Mouse (Mus musculus): ENCODE measurements at regions not wholly inside any gene's neighbourhood (a gene's known extent, or its start where the extent isn't known, plus 50 kb on each side); places are given as distances from the start of the nearest gene placed in this dataset.

DNA sequence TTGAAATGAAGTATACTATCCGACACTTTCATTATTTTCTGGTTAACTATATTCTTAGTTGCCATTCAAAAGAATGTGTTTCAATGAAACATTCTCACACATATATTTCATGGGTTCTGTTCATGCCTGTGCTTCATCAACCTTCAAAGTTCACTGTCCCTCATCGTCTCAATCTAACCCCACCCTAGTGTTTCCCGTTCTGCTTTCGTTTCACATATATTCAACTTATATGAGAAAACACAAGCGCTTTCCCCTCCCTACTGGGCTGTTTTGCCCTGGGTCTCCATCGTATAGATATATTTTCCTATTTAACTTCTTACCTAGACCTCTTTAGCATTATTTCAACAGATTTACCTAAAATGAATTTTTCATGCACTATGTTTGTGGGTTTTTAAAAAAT, 458.3 kb upstream of the Mef2c start:
- H3K36me3 ChIP-seq (ENCODE audit: control insufficient read depth, insufficient read depth, low read length) = no peaks in the 10 kb centered on the region
- no peak overlapping the region for H3K9ac ChIP-seq (ENCODE audit: low read depth, low read length)
- H3K4me1 ChIP-seq (ENCODE audit: control insufficient read depth, insufficient read depth, low read length) = 0 out of 2 replicates have a peak, but pooled peaks cover 4% of the 10 kb centered on the region
- H3K4me3 ChIP-seq (ENCODE audit: low read depth, low read length) = no peak overlapping the region
- H3K4me2 ChIP-seq (ENCODE audit: low read depth, low read length) = no peak overlapping the region
- H3K27me3 ChIP-seq (replicated peaks; ENCODE audit: control insufficient read depth, insufficient read depth, low read length) = no peaks in the 10 kb centered on the region
- H3K9me3 ChIP-seq (ENCODE audit: control insufficient read depth, low read length) = no peaks in the 10 kb centered on the region
- DNase-seq (ENCODE audit: low spot score) (no peak), ATAC-seq (ENCODE audit: low read depth) (no peak)
- WGBS = 86% methylated on average over 6 of the region's 6 CpGs
- no peak overlapping the region for H3K27ac ChIP-seq (replicated peaks; ENCODE audit: low read depth, low read length)

DNA sequence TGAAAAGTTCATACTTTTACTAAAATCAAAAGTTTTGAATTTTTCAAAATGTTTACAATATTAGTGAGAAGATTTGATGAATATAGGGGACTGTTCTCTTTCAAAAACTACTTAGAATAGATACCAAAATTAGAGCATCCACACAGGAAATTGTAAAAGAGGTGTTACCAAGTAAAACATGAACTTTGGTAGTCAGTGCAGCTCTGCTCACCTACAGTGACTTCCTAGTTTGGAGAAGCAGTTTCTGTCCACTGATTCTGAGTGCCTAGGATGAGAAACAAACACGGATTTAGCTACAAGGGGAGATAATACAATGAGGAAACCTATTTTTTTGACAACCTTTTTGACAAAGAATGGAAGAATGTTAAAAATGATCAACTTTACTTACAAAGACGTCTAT, 457.9 kb upstream of the Mef2c start:
- H3K4me1 ChIP-seq (ENCODE audit: control insufficient read depth, insufficient read depth, low read length) = 0 out of 2 replicates have a peak, but pooled peaks cover 4% of the 10 kb centered on the region
- H3K9ac ChIP-seq (ENCODE audit: low read depth, low read length) = no peak overlapping the region
- 68% methylated on average over 2 of the region's 2 CpGs for WGBS
- no peaks in the 10 kb centered on the region for H3K36me3 ChIP-seq (ENCODE audit: control insufficient read depth, insufficient read depth, low read length)
- DNase-seq (ENCODE audit: low spot score) = no peak
- no peak overlapping the region for H3K4me3 ChIP-seq (ENCODE audit: low read depth, low read length)
- no peak overlapping the region for H3K4me2 ChIP-seq (ENCODE audit: low read depth, low read length)
- H3K27me3 ChIP-seq (replicated peaks; ENCODE audit: control insufficient read depth, insufficient read depth, low read length) = no peaks in the 10 kb centered on the region
- H3K9me3 ChIP-seq (ENCODE audit: control insufficient read depth, low read length) = no peaks in the 10 kb centered on the region
- no peak overlapping the region for H3K27ac ChIP-seq (replicated peaks; ENCODE audit: low read depth, low read length)
- ATAC-seq (ENCODE audit: low read depth) = no peak

- Histone ChIP-seq H3K9ac (ENCODE audit: low read depth, low read length) (no peak overlapping the region), H3K36me3 (ENCODE audit: control insufficient read depth, insufficient read depth, low read length) (no peaks in the 10 kb centered on the region), H3K27ac (replicated peaks; ENCODE audit: low read depth, low read length) (no peak overlapping the region), H3K9me3 (ENCODE audit: control insufficient read depth, low read length) (no peaks in the 10 kb centered on the region), H3K4me3 (ENCODE audit: low read depth, low read length) (no peak overlapping the region), H3K4me1 (ENCODE audit: control insufficient read depth, insufficient read depth, low read length) (0 out of 2 replicates have a peak, but pooled peaks cover 4% of the 10 kb centered on the region), H3K27me3 (replicated peaks; ENCODE audit: control insufficient read depth, insufficient read depth, low read length) (no peaks in the 10 kb centered on the region), H3K4me2 (ENCODE audit: low read depth, low read length) (no peak overlapping the region)
- ATAC-seq (ENCODE audit: low read depth) (no peak), DNase-seq (ENCODE audit: low spot score) (no peak)
- WGBS = 34% methylated on average over 4 of the region's 4 CpGs
Observed at GRCm38 (mm10) chr13:83046571-83047123, 457.2 kb upstream of the Mef2c start.

DNA sequence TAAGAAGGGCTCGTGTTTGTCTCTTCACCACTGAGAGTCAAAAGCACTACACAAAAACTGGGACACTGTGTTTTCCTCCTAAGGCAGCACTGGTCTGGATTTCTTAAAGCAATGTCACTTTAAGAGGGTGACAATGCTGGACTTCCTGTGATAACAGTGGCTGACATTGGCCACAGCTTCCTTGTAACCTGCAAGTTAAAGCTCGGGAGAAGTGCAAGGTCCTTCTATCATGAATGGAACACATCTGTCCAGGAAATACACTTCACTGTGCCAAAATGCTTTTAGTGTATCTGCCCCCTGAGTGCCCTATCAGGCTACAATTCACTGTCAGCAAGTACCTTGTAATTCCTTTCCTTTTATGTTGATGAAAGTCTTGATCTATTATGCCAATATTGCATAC, 448.0 kb upstream of the Mef2c start:
- ATAC-seq (ENCODE audit: low read depth) = no peak

DNA sequence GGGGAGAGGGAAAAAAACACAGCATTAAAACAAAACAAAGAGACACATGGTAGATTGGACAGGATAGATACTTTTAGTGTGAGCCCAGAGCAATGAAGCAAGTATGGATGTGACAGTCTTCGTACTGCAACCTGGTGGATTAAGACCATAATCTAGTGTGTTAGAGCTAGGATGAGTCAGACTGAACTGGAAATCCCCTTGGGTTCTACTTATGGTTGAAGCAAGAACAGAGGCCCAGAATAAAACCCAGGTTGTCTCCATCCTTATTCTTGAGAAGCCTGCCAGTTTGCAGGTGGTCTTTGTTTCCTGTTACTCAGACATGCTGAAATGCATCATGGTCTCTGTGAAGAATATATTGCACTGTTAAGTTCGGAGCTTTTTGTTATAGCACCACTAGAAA, 447.4 kb upstream of the Mef2c start:
- no peak overlapping the region for H3K27ac ChIP-seq (replicated peaks; ENCODE audit: low read depth, low read length)
- no peak overlapping the region for H3K4me3 ChIP-seq (ENCODE audit: low read depth, low read length)
- no peak overlapping the region for H3K9ac ChIP-seq (ENCODE audit: low read depth, low read length)
- ATAC-seq (ENCODE audit: low read depth) (no peak), DNase-seq (ENCODE audit: low spot score) (no peak)
- 88% methylated on average over 2 of the region's 2 CpGs for WGBS
- no peak overlapping the region for H3K4me2 ChIP-seq (ENCODE audit: low read depth, low read length)
- H3K36me3 ChIP-seq (ENCODE audit: control insufficient read depth, insufficient read depth, low read length) = no peaks in the 10 kb centered on the region
- no peaks in the 10 kb centered on the region for H3K4me1 ChIP-seq (ENCODE audit: control insufficient read depth, insufficient read depth, low read length)
- no peaks in the 10 kb centered on the region for H3K27me3 ChIP-seq (replicated peaks; ENCODE audit: control insufficient read depth, insufficient read depth, low read length)
- H3K9me3 ChIP-seq (ENCODE audit: control insufficient read depth, low read length) = no peaks in the 10 kb centered on the region

More for the DNA sequence above, 448.0 kb upstream of the Mef2c start:
- H3K4me1 ChIP-seq (ENCODE audit: control insufficient read depth, insufficient read depth, low read length) = no peaks in the 10 kb centered on the region
- no peaks in the 10 kb centered on the region for H3K36me3 ChIP-seq (ENCODE audit: control insufficient read depth, insufficient read depth, low read length)
- H3K9me3 ChIP-seq (ENCODE audit: control insufficient read depth, low read length) = no peaks in the 10 kb centered on the region
- no peak overlapping the region for H3K27ac ChIP-seq (replicated peaks; ENCODE audit: low read depth, low read length)
- 63% methylated on average over 2 of the region's 2 CpGs for WGBS
- no peak overlapping the region for H3K4me3 ChIP-seq (ENCODE audit: low read depth, low read length)
- H3K9ac ChIP-seq (ENCODE audit: low read depth, low read length) = no peak overlapping the region
- no peak overlapping the region for H3K4me2 ChIP-seq (ENCODE audit: low read depth, low read length)
- DNase-seq (ENCODE audit: low spot score) = no peak
- H3K27me3 ChIP-seq (replicated peaks; ENCODE audit: control insufficient read depth, insufficient read depth, low read length) = no peaks in the 10 kb centered on the region

DNA sequence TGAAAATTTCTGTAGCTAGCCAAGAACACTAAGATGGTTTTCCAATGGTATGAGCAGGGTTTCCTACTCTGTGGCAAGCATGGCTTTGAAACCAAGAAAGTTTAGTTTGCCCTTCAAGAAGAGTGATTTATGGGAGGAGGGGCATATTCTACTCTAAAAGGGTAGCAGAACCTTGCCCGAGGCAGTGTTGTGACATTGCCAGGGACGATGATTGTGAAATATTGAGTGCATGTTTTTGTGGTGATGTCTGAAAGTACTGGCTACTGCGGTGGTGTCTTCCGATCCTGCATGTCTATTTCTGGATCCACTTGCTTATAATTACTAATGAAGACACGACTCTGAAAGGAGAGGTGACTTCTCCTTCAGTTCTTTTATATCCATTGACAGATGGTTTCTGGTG, 439.1 kb upstream of the Mef2c start:
- no peaks in the 10 kb centered on the region for H3K9me3 ChIP-seq (ENCODE audit: control insufficient read depth, low read length)
- ATAC-seq (ENCODE audit: low read depth) (no peak), DNase-seq (ENCODE audit: low spot score) (no peak)
- H3K4me2 ChIP-seq (ENCODE audit: low read depth, low read length) = no peak overlapping the region
- no peaks in the 10 kb centered on the region for H3K27me3 ChIP-seq (replicated peaks; ENCODE audit: control insufficient read depth, insufficient read depth, low read length)
- H3K27ac ChIP-seq (replicated peaks; ENCODE audit: low read depth, low read length) = no peak overlapping the region
- H3K4me3 ChIP-seq (ENCODE audit: low read depth, low read length) = no peak overlapping the region
- H3K9ac ChIP-seq (ENCODE audit: low read depth, low read length) = no peak overlapping the region
- H3K4me1 ChIP-seq (ENCODE audit: control insufficient read depth, insufficient read depth, low read length) = no peaks in the 10 kb centered on the region
- H3K36me3 ChIP-seq (ENCODE audit: control insufficient read depth, insufficient read depth, low read length) = no peaks in the 10 kb centered on the region
- 61% methylated on average over 5 of the region's 5 CpGs for WGBS

GRCm38 (mm10) chr13:83065201-83065600, 438.6 kb upstream of the Mef2c start:
- Histone ChIP-seq H3K36me3 (ENCODE audit: control insufficient read depth, insufficient read depth, low read length) (no peaks in the 10 kb centered on the region), H3K4me2 (ENCODE audit: low read depth, low read length) (no peak overlapping the region), H3K27me3 (replicated peaks; ENCODE audit: control insufficient read depth, insufficient read depth, low read length) (no peaks in the 10 kb centered on the region), H3K4me1 (ENCODE audit: control insufficient read depth, insufficient read depth, low read length) (no peaks in the 10 kb centered on the region), H3K27ac (replicated peaks; ENCODE audit: low read depth, low read length) (no peak overlapping the region), H3K9me3 (ENCODE audit: control insufficient read depth, low read length) (no peaks in the 10 kb centered on the region), H3K4me3 (ENCODE audit: low read depth, low read length) (no peak overlapping the region), H3K9ac (ENCODE audit: low read depth, low read length) (no peak overlapping the region)
- ATAC-seq (ENCODE audit: low read depth) (no peak), DNase-seq (ENCODE audit: low spot score) (no peak)
- WGBS = 81% methylated on average over 3 of the region's 3 CpGs

- no peak overlapping the region for H3K4me3 ChIP-seq (ENCODE audit: low read depth, low read length)
- DNase-seq (ENCODE audit: low spot score) (no peak), ATAC-seq (ENCODE audit: low read depth) (no peak)
- H3K27ac ChIP-seq (replicated peaks; ENCODE audit: low read depth, low read length) = no peak overlapping the region
- no peaks in the 10 kb centered on the region for H3K27me3 ChIP-seq (replicated peaks; ENCODE audit: control insufficient read depth, insufficient read depth, low read length)
- 64% methylated on average over 8 of the region's 8 CpGs for WGBS
- no peak overlapping the region for H3K4me2 ChIP-seq (ENCODE audit: low read depth, low read length)
- no peaks in the 10 kb centered on the region for H3K36me3 ChIP-seq (ENCODE audit: control insufficient read depth, insufficient read depth, low read length)
- H3K9ac ChIP-seq (ENCODE audit: low read depth, low read length) = no peak overlapping the region
- H3K4me1 ChIP-seq (ENCODE audit: control insufficient read depth, insufficient read depth, low read length) = no peaks in the 10 kb centered on the region
- no peaks in the 10 kb centered on the region for H3K9me3 ChIP-seq (ENCODE audit: control insufficient read depth, low read length)
Observed at GRCm38 (mm10) chr13:83066115-83066753, 437.6 kb upstream of the Mef2c start.

- H3K27ac ChIP-seq (replicated peaks; ENCODE audit: low read depth, low read length) = no peak overlapping the region
- no peak overlapping the region for H3K9ac ChIP-seq (ENCODE audit: low read depth, low read length)
- WGBS = 73% methylated on average over 2 of the region's 2 CpGs
- no peak overlapping the region for H3K4me2 ChIP-seq (ENCODE audit: low read depth, low read length)
- DNase-seq (ENCODE audit: low spot score) (no peak), ATAC-seq (ENCODE audit: low read depth) (no peak)
- H3K4me1 ChIP-seq (ENCODE audit: control insufficient read depth, insufficient read depth, low read length) = no peaks in the 10 kb centered on the region
- H3K4me3 ChIP-seq (ENCODE audit: low read depth, low read length) = no peak overlapping the region
- no peaks in the 10 kb centered on the region for H3K9me3 ChIP-seq (ENCODE audit: control insufficient read depth, low read length)
- no peaks in the 10 kb centered on the region for H3K36me3 ChIP-seq (ENCODE audit: control insufficient read depth, insufficient read depth, low read length)
- no peaks in the 10 kb centered on the region for H3K27me3 ChIP-seq (replicated peaks; ENCODE audit: control insufficient read depth, insufficient read depth, low read length)
Observed at GRCm38 (mm10) chr13:83067496-83067895, 436.3 kb upstream of the Mef2c start.

Measured in embryonic facial prominence, embryonic 14.5 days (tissue).